Mouse (Mus musculus) left cerebral cortex, adult 2 months (tissue): ENCODE measurements around the gene Rnpep. TPM values are rescaled to one million over a fixed set of nuclear protein-coding genes. Genes with fewer than 3 reads are reported as not detected.

Experiments
- DNase-seq, 2 experiments: peaks; one replicate each; pipeline ENCODE4 v3.0.0; 2021 to 2022; ENCODE audit warnings: low spot score in 2 of 2, mixed read lengths in 1 of 2; ENCODE audit errors: extremely low spot score in 1 of 2
- H3K27ac ChIP-seq: fragments of 200-600 bp; 2 replicates; pipeline ENCODE4 v1.8.1; 2022
- H3K4me3 ChIP-seq: fragments of 200-600 bp; 2 replicates; pipeline ENCODE4 v1.8.1; 2022
- CTCF ChIP-seq: fragments of 200-600 bp; IDR thresholded peaks from 2 replicates; pipeline ENCODE4 v1.8.1; 2022; ENCODE audit warnings: antibody characterized with exemption, mild to moderate bottlenecking, moderate library complexity
- intact Hi-C: fragments of 180-260 bp; cut with DNase I; formaldehyde crosslinking; loops from one replicate; pipeline ENCODE4 v1.15.1; 2025
- total RNA-seq, 2 experiments: library from RNA; stranded (reverse); gene quantifications; 2 replicates each; pipeline ENCODE4 v1.2.3; 2021

Gene Rnpep
- total RNA-seq, 2 experiments from 2014 or later: 57.1 to 58.0 TPM

GRCm38 (mm10) chr1:135282536-135283286 is 1.2 kb downstream of the Rnpep start:
- Histone ChIP-seq H3K4me3 (peak overlapping the region; percentile 98), H3K27ac (peak overlapping the region; percentile 93)
- intact Hi-C loops: no loop called here
- no peak for DNase-seq
- no peak for TF ChIP-seq CTCF

DNA sequence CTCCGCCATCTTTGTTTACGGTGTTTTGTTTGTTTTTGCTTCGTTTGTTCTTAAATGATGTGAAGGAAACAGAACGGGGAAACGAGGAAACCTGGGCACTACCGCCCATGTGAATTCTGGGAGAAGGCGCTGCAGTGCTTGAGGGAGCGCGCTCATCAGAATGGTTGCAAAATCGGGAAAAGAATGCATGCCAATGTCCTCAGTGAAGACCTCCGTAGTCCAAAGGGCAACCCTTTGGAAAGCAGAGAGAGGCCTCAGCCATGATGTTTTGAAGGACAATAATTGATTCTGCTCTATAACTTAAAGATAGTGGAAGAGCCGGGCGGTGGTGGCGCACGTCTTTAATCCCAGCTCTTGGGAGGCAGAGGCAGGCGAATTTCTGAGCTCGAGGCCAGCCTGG is 2.0 kb downstream of the Rnpep start:
- no peak overlapping the region for H3K4me3 ChIP-seq
- H3K27ac ChIP-seq: no peak overlapping the region
- intact Hi-C loops: loop anchor here (2.0 kb wide), 1 partner anchor 87 kb away; no protein-coding TSS in a partner anchor
- no peak for TF ChIP-seq CTCF
- no peak for DNase-seq

- Histone ChIP-seq H3K4me3 (no peak overlapping the region), H3K27ac (no peak overlapping the region)
- no peak for TF ChIP-seq CTCF
- DNase-seq: peak; percentile 34 to 56
- intact Hi-C loops: loop anchor here (2.0 kb wide), 1 partner anchor 88 kb away; no protein-coding TSS in a partner anchor
These were observed 3.2 kb downstream of the Rnpep start for GRCm38 (mm10) chr1:135280646-135281045.

GRCm38 (mm10) chr1:135271371-135271770 is 12.5 kb downstream of the Rnpep start:
- Histone ChIP-seq H3K27ac (no peak overlapping the region), H3K4me3 (no peak overlapping the region)
- TF ChIP-seq CTCF: no peak
- intact Hi-C loops: no loop called here
- no peak for DNase-seq

- no peak overlapping the region for H3K4me3 ChIP-seq
- no peak for DNase-seq
- no peak; the same call in 1 of the 2 replicates for TF ChIP-seq CTCF
- intact Hi-C loops: no loop called here
- no peak overlapping the region for H3K27ac ChIP-seq
These were observed 16.0 kb downstream of the Rnpep start for GRCm38 (mm10) chr1:135267663-135268446.

- Histone ChIP-seq H3K4me3 (no peak overlapping the region), H3K27ac (no peak overlapping the region)
- intact Hi-C loops: no loop called here
- DNase-seq: no peak
- no peak for TF ChIP-seq CTCF
These were observed 18.1 kb downstream of the Rnpep start for GRCm38 (mm10) chr1:135265834-135266233.

GRCm38 (mm10) chr1:135263316-135263715 is 20.6 kb downstream of the Rnpep start:
- intact Hi-C loops: no loop called here
- Histone ChIP-seq H3K27ac (no peak overlapping the region), H3K4me3 (no peak overlapping the region)
- no peak for DNase-seq
- no peak for TF ChIP-seq CTCF

- intact Hi-C loops: no loop called here
- TF ChIP-seq CTCF: no peak
- DNase-seq: no peak
- H3K27ac ChIP-seq: no peak overlapping the region
- no peak overlapping the region for H3K4me3 ChIP-seq
These were observed 21.6 kb downstream of the Rnpep start for GRCm38 (mm10) chr1:135262329-135262728.

GRCm38 (mm10) chr1:135260931-135261330 is 23.0 kb downstream of the Rnpep start:
- TF ChIP-seq CTCF: no peak
- no peak for DNase-seq

DNA sequence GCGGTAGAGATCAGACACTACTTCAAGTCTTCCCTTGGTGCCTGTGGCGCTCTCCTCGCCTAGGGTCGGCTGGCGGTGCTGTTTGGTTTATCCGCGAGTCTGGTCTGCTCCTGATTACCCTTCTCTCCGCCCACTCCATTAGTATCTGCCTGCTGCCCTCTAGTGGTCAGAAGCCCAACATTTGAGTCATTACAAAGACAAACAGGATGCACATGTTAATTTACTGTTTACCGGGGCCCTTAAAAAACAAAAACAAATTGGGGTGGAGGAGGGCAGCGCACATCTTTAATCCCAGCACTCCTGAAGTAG is 24.8 kb downstream of the Rnpep start:
- H3K27ac ChIP-seq: no peak overlapping the region
- TF ChIP-seq CTCF: peak; percentile 73
- peak; percentile 63 to 76 for DNase-seq
- H3K4me3 ChIP-seq: no peak overlapping the region; the same call in 1 of the 2 replicates
- intact Hi-C loops: loop anchor here (1.0 to 2.0 kb wide), 2 partner anchors 87 to 110 kb away; no protein-coding TSS in a partner anchor

More at GRCm38 (mm10) chr1:135260931-135261330, 23.0 kb downstream of the Rnpep start:
- Histone ChIP-seq H3K4me3 (no peak overlapping the region), H3K27ac (no peak overlapping the region)
- intact Hi-C loops: no loop called here

DNA sequence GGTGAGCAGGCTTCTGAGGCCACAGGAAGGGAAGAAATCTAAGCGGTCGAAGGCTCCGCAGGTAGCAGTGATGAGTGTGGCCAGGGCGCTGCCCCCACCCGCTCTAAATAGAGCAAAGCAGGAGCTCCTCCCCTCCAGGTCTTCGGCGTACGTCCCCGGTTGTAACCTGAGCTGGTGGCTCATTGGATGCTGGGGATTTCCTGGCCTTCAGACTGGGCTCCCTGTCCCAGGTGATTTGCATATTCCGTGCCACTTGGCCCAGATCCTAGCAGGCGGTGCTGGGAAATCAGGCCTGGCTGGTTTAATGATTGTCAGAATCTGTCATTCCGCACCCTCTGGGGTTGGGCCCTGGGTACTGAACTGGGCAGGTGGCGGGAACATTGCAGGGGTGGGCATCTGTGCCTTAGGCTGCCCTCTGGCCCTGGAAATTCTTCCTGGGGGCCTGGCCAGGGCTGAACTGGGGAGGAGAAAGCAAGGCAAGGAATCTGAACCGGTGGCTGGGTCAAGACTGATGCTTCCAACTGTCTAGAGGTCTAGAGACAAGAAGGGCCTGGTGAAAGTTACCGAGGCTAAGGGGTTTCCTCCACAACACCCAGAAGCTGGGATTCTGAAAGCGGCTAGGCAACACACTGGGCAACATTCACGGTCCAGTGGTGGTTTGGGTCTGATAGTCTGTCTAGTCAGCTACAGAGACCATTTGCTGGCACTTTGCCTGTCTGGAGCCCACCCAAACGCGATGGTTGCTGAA is 25.3 kb downstream of the Rnpep start, which contains the start of gene Elf3:
Gene Elf3 (minus strand): TSS at position 189 of the 748 bp plus-strand sequence.
- intact Hi-C loops: loop anchor here (1.0 to 2.0 kb wide), 2 partner anchors 86 to 110 kb away; no protein-coding TSS in a partner anchor
- TF ChIP-seq CTCF: no peak
- Histone ChIP-seq H3K4me3 (no peak within 1 kb of the TSS; the same call in 1 of the 2 replicates), H3K27ac (no peak within 1 kb of the TSS)
- no peak for DNase-seq
